Mouse (Mus musculus) kidney, adult 18-20 months (tissue): ENCODE results near the gene Ppard.
"Not testable (repeated sequence)": the region's sequence is repeated elsewhere in the genome, so short reads cannot be mapped to it uniquely, and the experiment has no call there.

Experiments
- DNase-seq: peaks from one replicate; pipeline ENCODE4 v3.0.0; 2021

The Ppard gene

DNA sequence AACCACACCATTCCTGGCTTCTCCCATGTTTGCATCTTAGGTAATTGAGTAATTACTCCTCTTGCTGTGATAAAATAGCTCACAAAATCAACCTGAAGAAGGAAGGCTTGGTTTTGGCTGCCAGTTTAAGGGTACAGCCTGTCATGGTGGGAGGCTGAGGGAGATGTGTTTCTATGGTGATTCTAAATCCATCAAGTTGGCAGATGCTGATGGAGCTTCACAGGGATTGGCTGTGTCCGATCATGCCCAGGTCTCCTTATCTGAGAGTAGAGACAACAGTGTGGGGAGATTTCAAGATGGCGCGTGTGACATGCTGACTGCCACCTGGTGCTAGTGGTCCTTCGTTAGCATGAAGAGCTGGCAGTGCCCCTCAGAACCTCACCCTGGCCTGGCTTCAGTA, 89.2 kb downstream of the Ppard start:
- DNase-seq, result no peak

DNA sequence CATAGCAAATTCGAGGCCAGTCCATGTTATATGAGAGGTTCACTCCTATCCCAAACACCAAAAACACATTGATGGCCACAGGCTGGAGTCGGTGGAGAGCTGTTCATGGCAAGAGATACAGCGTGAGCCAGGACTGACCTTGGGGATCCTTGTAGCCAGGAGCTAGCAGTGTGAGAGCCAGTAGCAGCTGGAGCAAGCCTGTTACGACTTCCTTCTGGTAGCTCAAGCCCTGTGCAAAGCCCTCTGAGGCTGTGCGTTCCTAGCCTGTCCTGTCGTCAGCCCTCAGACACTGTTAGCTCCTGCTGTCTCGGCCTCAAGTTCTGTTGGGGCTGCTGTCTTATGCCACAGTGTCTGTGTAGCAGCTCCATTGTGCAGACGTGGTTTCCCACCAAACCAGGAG, 91.3 kb downstream of the Ppard start:
- no peak for DNase-seq

DNA sequence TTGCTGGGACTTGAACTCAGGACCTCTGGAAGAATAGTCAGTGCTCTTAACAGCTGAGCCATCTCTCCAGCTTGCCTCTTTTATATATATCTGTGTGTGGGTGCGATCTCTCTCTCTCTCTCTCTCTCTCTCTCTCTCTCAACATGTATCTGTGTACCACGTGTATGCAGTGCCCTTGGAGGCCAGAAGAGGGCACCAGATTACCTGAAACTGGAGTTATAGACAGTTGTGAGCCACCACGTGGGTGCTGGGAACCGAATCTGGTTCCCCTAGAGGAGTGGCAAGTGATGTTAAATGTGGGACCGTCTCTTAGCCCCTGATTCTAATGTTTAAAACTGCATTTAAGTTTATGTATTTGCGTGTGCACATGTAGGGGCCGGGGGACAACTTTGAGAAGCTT, 91.9 kb downstream of the Ppard start:
- DNase-seq, result not testable (repeated sequence)

DNA sequence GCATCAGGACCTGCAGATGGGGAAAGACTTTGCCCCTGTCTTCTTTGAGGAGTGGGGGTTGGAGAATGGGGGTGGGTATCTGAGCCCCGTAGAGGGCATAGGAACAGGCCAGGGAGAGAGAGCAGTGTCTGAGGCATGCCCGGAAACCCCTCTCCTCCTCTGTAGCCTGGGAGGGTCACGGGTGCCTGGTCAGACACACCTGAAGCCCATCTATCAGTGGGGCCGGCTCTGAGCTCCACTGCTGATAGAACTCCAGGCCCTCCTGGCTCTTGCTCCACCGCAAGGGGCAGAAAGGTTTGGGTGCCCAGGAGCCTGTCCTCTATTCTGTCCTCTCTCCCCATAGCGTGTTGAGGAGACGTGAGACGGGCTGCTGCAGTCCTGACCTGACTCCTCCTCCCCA, 93.3 kb downstream of the Ppard start:
- no peak for DNase-seq

DNA sequence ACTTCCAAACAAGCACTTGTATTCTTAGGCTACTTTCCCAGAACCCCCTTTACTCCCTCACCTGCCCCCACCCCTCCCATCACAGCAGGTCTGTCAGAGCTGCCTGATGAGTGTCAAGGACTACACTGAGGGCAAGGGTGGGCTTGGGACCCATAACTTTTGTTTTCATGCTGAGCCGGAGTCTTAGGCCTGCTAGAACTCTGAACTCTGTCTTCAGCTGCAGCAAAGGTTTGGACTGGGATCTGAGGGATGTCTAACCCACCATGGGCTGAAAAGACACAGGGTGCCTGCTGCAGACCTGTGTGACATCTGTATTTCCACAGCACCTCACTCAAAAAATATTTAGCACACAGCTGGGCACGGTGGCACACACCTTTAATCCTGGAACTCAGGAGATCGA, 94.5 kb downstream of the Ppard start:
- DNase-seq, result no peak

DNA sequence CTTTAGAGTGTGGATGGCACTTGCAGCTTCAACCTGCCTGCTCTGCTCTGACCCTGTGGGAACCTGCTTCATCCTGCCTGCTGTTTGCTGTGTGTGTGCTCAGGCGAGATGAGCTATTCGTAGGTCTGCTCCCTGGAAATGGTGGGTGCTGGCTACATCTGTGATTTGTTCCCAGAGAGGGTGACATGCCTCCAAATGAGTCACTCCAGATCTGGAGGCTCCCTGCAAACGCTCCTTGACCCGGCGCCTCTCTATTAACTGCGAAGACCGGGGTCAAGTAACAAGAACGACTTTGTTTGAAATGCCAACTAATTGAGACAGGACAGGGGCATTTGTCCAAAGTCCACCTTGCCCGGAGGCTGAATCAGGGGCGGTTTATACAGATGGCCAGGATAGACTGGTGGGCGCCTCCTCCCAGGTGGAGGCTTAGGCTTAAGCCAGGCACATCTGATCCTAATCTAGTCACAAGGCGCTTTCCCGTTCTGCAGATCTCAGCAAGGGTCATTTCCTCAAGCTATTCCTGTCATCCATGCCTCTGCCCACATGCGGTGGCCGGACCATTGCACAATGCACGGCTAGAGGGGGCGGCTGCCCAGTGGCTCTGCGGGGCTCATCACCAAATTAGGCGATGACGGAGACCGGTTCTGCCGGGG, 95.3 kb downstream of the Ppard start:
- DNase-seq, result no peak

DNA sequence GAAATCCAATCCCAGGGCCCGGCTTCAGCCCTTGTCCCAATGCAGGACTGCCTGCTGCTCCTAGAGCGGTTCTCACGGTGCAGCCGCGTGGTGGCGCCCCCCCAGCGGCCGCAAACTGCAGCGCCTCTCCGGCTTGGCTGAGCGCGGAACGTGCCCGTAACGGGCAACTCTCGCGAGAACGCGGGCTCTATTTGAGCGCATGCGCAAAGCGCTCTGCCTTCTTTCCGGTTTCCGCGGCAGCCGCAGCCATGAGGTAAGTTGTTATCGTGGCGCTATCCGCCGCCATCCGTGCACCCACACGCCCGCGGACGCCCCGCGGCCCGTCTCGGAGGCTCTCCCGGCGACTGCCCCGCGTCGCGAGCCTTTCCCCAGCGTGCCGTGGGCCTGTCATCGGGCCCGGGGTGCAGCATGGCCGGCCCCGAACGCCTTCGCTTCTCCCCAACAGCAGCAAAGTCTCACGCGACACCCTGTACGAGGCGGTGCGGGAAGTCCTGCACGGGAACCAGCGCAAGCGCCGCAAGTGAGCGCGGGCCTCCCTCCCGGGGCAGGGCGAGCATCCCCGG, 95.9 kb downstream of the Ppard start, which contains the start of gene Rpl10a:
Gene Rpl10a, plus strand, starts transcription at position 106 of the 563 bp plus-strand sequence.
- DNase-seq, result peak; percentile 99

DNA sequence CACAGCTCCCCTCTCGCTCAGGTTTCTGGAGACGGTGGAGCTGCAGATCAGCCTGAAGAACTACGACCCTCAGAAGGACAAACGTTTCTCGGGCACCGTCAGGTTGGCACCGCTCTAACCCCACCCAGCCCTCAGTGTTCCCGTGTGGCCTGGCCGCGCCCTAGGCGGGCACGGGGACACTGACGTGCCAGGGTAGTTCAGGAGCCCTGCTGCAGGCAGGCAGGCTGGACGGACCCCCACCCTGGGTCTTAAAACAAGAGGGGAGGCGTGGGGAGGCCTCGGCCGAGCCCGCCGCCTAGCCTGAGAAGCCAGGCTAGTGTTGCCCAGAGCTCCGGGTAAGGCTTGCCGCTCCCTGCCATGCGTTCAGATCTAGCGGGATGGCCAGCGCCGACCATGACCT, 96.4 kb downstream of the Ppard start:
- DNase-seq, result peak; percentile 51

DNA sequence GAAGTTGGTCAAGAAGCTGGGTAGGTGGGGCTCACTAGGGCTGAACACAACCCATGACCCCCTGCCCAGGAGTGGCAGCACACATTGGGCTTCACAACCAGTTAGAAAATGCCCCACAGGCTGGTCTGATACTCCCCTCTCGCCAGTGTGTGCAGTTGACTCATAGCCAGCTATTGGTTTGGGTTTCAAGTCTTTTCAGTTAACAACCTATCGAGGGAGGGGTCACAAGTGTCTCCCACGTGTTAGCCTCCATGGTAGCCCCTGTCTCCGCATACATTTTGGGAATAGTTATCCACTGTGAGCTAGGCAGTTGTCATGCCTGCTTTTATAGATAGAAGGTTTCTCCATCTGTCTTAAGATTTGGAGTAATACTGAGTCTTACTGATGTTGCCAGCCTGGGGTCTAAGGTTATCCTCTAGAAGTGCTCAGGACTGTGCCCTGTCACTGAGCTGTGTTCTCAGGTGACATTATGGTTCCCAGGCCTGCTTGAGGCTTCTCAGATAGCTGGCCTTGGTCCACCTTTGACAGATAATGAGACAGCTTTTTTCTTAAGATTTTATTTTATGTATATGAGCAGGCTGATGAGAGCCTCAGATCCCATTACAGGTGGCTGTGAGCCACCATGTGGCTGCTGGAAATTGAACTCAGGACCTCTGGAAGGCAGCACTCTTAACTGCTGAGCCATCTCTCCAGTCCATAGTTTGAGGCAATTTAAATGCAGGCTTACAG, 97.2 kb downstream of the Ppard start:
- DNase-seq, result no peak

DNA sequence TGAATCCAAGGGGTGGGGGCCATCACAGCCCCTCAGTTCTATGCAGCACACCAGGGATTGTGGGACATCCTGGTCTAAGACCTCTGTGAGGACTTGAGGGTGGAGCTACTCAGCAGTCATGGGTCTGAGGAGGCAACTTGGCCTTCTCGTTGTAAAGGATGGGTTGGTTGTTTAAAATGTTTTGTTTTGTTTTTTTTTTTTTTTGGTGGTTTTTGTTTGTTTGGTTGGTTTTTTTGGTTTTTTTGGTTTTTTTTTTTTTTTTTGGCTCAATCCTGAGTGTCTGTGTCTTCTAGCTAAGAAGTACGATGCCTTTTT, 97.7 kb downstream of the Ppard start:
- no peak for DNase-seq

DNA sequence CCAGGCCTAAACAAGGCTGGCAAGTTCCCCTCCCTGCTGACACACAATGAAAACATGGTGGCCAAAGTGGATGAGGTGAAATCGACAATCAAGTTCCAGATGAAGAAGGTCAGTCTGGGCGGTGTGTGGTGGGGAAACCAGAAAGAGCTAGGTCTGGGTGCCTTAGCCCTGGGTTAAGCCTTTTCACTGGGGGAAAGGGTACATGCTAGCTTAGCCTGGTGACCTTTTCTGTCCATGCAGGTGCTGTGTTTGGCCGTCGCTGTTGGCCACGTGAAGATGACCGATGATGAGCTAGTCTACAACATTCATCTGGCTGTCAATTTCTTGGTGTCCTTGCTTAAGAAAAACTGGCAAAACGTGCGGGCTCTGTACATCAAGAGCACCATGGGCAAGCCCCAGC, 98.1 kb downstream of the Ppard start:
- not testable (repeated sequence) for DNase-seq

DNA sequence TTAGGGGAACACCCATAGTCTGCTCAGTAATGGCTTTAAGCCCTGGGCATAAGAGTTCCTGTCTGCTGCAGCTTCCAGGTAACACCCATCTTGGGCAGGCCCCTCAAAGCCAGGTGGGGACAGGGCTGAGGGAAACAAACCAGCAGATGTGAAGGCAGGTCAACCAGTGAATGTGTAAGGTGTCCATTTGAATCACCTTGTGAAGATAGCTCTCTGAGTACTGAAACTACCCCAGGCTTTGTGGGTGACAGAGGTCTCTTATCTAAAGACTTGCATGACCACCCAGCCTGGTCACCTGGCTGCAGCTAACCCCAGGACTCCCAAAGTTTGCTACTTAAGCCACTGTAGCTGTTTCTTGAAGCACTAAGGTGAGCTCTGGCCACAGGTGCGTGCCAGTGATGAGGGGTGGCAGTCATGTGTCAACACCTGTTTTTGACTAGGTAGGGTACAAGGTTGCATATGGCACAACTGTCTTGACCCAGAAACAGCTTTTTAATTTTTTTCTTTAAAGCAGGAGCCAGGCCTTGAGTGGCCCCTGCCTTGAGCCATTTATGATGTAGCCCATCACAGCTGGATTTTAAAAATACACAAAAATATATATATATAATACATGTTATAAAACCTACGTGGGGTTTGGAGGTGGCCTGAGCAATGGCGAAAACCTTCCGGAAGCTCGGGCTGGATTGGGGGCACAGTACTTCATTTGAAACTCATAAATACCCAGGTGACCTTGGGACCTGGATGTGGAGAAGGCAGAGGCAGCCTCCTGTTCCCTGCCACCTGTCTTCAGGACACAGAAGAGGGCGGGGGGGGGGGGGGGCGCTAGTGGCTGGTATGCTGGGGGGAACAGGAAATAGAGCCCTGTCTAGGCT, 99.0 kb downstream of the Ppard start:
- no peak for DNase-seq

DNA sequence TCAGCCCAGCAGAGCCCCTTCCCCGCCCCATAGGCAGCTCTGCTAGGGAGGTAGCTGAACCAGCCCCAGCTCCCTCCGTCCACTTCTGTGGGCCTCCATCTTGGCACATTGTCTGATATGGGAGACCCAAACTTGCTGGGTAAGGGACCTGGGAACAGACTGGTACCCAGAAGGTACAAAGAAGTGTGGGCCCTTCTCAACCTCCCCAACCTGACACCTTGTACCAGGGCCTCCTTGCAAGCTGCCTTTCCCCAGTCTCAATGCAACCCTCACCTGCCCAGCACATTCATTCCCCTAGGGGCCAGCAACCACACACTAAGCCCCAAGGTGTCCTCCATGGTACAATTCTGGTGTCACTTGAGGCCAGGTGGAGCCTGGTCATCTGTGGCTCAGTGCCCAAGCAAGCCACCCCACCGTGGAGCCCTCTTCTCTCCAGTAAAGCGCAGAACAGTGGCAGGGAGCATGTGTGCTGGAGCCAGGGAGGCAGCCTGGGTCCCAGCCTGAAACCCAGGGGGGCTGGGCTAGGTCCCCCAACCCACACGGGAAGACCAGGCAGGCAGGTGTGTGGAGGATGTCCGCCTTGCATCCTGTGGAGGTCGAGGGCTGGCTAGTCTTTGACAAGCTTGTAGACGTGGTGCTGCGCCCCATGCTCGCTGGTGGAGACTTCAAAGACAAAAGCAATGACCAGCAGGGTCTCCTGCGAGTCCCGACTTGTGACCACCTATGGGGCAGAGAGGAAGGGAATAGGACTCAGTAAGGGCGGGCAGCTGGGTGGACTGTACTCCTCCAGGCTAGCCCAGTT, 99.8 kb downstream of the Ppard start:
- no peak for DNase-seq

DNA sequence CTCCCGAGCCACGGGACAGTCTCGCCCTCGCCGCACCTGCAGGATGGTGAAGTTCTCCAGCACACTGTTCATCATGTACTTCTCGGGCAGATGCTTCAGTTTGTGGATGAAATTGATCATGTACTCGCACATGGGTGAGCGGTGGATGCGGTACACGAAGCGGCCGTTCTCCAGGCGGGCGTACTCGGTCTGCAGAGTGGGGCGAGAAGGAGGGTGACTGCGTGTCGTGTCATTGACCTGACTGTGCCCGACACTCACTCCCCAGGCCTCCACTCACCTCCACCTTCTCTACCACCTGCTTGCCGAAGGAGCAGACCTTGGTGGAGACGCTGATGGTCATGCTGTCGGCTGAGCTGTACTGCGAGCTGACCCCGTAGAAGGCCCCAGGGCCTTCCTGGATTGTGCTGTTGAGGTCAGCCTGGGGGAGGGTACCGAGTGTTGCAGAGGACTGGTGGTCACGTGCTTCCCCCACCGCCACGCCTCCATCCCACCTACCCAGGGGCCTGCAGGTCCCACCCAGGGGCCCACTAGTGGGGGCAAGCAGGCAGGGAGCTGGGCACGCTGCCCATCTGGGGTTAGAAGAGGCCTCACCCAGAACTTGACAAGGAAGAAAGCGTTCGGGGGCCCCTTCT, 100.5 kb downstream of the Ppard start:
- no peak for DNase-seq

DNA sequence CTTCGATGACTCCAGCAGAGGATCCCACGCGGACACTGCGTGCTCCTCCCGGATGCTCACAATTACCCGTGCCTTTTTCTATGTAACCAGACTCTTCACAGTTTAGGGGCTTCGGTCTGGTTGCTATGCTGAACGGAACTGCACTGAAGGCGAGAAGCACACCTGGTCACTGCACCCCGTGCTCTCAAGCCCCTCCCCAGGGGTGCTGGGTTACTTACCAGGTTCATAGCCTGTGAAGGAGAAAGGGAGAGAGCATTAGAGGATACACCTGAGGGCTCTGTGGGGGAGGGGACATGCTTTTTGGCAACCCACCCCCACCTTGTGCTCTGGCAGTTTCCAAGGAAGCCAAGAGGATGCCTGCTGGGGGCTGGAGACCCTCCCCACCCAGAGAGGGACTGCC, 102.8 kb downstream of the Ppard start:
- DNase-seq, result no peak

DNA sequence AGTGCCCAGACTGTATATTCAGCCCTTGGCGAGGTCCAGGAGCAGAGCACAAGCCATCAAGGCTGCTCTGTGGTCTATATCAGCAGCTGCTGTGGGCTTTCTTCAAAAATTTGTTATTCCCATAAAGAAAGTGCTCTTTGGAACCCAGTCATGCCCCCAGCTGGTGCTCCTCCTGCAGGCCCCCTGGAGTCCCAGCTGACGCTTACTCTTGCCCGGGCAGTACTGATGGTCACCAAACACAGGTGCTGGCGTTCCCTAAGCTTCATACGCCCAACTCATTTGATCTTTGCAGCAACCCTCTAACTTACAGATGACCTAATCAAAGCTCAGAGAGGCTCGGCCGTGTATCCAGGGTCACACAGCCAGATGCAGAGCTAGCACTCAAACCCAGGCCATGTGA, 105.0 kb downstream of the Ppard start:
- DNase-seq, result no peak

DNA sequence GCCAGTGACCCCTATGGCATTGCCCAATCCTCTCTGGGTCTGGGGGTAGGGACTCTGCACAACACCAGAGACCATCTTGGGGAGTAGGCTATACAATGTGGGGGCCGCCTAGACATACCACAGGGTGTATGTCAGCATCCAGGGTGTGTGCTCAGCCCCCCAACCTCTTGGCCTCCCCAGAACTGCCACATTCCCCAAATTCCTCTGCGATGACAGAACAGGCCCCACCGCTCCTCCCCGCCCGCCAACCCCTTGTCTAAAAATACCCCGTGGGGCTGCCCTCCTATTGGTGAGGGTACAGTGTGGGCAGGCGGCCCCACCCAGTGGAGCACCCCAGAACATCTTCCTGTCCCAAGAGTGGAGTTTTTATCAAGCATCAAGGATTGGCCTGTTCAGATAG, 108.1 kb downstream of the Ppard start:
- no peak for DNase-seq

DNA sequence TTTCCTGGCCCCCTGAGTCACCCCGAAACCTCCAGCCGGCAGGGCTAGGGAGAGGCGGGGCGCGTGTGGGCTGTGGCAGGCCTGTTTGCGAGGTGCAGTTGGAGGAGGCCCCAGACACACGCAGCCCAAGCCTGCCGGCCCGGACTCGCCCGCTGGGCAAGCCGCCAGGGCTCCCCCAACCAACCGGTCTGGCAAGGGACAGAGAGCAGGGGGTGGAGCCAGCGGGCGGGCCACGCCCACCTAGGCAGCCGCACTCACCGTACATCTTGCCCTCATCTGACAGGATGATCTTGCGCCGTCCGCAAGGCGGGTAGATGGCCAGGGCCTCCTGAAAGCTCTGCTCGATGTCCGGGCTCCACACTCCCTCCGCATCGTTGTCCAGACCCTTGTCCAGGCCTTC, 108.6 kb downstream of the Ppard start:
- peak; percentile 95 for DNase-seq

DNA sequence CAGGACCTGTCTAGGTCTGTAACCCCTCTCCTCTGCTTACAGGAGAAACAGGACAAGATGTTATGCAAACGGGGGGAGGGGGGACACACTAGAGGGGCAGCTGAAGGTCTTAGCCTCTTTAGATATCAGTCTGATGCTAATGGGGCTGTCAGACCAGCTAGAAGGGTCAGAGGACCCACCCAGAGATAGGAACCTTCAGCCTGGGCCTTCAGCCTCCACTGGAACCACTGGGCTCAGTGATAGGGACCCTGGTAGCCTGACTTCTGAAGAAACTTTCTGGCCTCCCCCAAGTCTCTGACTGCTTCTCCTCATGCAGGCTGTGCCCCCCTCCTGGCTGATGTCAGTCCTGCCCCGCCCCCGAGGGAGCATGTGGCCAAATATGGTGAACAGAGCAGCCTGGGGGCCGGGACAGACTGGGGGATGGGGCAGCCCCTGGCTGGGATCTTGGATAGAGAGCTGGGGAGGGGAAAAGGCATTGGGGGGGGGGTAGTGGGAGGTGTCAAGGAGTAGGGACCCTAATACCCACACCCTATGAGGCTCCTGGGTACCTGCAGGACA, 111.6 kb downstream of the Ppard start:
- DNase-seq, result no peak

DNA sequence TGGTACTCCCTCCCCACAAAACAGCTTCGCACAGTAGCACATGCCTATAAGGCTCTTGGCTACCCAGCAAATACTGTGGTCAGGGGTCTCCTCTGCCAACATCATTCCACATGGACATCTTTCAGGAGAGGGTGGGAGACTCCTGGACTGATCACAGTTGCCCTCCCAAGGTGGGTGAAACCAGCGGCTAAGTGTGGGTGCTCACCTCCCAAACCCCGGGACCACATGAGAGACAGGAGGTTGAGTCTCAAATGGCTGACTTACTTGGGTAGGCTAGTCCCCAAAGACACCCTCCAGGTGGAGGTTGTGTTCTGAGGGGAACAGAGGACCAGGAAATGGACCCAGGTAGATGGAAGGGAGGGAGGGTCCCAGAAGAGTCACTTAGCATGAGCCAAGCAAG, 112.2 kb downstream of the Ppard start:
- no peak for DNase-seq

DNA sequence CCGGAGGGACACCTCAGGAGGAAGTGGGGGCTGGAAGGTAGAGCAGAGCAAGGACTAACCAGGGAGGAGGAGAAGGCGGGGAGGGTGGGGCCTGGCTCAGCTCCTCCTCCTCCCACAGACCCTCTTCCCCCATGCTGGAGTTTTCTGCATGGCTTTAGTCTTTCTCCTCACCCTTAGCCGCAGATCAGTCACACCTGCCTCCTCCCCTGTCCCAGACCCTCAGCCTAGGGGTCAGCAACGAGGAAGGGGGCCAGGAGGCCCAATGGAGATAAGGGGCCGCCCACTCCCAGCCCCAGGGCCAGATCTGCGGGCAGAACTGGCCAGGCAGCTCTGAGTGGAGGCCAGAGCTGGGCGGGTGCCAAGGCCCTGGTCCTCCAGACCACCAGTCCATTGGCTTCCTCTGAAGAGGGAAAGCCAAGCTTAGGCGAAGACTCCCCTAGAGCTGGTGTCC, 112.8 kb downstream of the Ppard start:
- DNase-seq, result no peak

DNA sequence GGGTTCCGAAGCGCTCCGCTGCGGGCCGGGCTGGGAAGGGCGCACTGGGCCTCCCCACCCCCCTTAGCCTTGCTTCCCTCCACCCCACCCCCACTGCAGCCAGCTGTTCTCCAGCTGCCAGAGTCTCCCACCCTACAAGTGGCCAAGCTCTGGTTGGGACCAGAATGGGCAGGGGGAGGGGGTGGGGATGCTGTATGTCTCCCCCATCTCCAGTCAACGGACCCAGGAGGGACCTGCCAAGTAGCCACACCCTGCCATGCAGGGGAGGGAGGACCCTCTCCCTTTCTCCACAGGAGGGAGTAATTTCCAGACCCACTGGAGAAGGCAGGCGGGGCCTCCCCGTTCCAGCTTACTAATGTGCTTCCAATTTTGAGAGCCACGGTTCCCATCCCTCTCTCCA, 113.4 kb downstream of the Ppard start:
- no peak for DNase-seq
